Mouse (Mus musculus) olfactory bulb, adult 2 months (tissue): ENCODE measurements around the gene Cnot3.

Source experiments
- CTCF ChIP-seq: fragments of 200-500 bp; IDR thresholded peaks from 2 replicates; pipeline ENCODE4 v1.5.1; 2012; ENCODE audit warnings: low read depth, mild to moderate bottlenecking, low read length, moderate library complexity; ENCODE audit not compliant: insufficient read depth
- POLR2A ChIP-seq: fragments of 200-500 bp; IDR thresholded peaks from 2 replicates; pipeline ENCODE4 v1.6.1; 2012; ENCODE audit warnings: mild to moderate bottlenecking, low read depth, low read length, moderate library complexity; ENCODE audit not compliant: insufficient read depth

DNA sequence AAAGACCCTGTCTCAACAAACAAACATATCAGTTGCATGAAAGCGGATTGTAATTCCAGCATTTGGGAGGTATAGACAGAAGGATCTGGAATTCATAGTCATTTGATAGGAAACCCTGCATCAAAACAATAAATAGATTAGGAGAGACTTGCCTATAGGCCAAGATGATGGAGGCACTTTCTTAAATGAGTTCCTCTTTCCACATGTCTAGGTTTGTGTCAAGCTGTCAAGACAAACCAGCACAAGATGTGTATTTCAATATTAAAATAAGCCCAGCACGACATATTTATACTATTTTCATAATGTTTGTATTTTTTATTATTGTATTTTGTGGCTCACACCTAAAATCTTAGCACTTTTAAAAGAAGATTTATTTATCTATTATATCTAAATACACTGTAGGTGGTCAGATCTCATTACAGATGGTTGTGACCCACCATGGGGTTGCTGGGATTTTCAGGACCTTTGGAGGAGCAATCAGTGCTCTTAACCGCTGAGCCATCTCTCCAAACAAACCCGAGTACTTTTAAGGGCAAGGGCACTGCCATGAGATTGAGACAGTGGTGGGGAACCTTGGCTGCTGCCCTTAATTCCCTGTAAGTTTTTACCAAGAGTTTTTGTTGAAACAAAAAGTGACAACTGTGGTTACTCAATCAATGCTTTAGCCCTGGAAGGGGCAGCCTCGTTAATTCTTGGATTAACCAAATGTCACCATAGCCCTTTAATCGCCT, 58.2 kb downstream of the Cnot3 start:
- TF ChIP-seq CTCF (no peak), POLR2A (no peak)
